Mouse (Mus musculus): Measurements from ENCODE around the gene Fam114a2. TPM values are rescaled to one million over a fixed set of nuclear protein-coding genes. Genes with fewer than 3 reads are reported as not detected.

Gene Fam114a2
- polyA plus RNA-seq, 1 experiment from 2014 or later, result 47.9 TPM

Other genes with a start within 250 kb of the Fam114a2 start
- 39.6 and 52.6 TPM in 2 replicates for gene Mfap3, start within 50 bp of the Fam114a2 start, polyA plus RNA-seq (2014; fragmentation: Nextera tagmentation; extraction: Ambion mirVana)
- 7.3 and 13.0 TPM in 2 replicates for gene Galnt10, start 126.8 kb upstream of the Fam114a2 start, polyA plus RNA-seq (2014; fragmentation: Nextera tagmentation; extraction: Ambion mirVana)

Measured in kidney, embryonic 14.5 days (tissue).